Mouse (Mus musculus) bone marrow, adult 2 months (tissue): ENCODE data around the gene Zfp109. TPM values are rescaled to one million over a fixed set of nuclear protein-coding genes. Genes with fewer than 3 reads are reported as not detected.
A peak's percentile ranks its signal among the peaks of the same experiment; 100 is the strongest.

Experiments used
- H3K27ac ChIP-seq: fragments of 200-500 bp; 2 replicates; pipeline ENCODE4 v1.5.1; 2012; ENCODE audit warnings: low read depth, mild to moderate bottlenecking, control low read depth, inconsistent platforms, low read length; ENCODE audit not compliant: control insufficient read depth, poor library complexity, insufficient read depth
- H3K4me1 ChIP-seq: fragments of 200-500 bp; 2 replicates; pipeline ENCODE4 v1.6.1; 2011; ENCODE audit warnings: low read length; ENCODE audit not compliant: control insufficient read depth, insufficient read depth
- H3K4me3 ChIP-seq: fragments of 200-500 bp; replicated peaks from 2 replicates; pipeline ENCODE3; 2011; ENCODE audit warnings: mild to moderate bottlenecking, low read depth, low read length, control low read depth; ENCODE audit not compliant: control insufficient read depth
- CTCF ChIP-seq: fragments of 200-500 bp; IDR thresholded peaks from 2 replicates; pipeline ENCODE4 v1.5.1; 2011; ENCODE audit warnings: low read length, control low read depth; ENCODE audit not compliant: control insufficient read depth, insufficient read depth
- POLR2A ChIP-seq: fragments of 200-500 bp; IDR thresholded peaks from 2 replicates; pipeline ENCODE4 v1.6.1; 2011; ENCODE audit warnings: low read depth, mild to moderate bottlenecking, control low read depth, low read length, borderline replicate concordance; ENCODE audit not compliant: control insufficient read depth
- WGBS: fragments of 180-500 bp; shearing (Covaris S2); methylation state at CpG from one replicate; pipeline ENCODE4 v1.1.7; 2018; 5-methylcytosine and 5-hydroxymethylcytosine counted together
- polyA plus RNA-seq: library from polyadenylated mRNA; stranded (reverse); fragments of >200 nt; gene quantifications from 2 replicates; pipeline ENCODE4 v1.2.4, GENCODE M21; 2011; ENCODE audit warnings: low replicate concordance; ENCODE audit not compliant: missing spikeins, insufficient read depth, insufficient read length

The Zfp109 gene
- polyA plus RNA-seq, 1 experiment: 0.95 TPM

- no peak within 1 kb of the TSS for H3K27ac ChIP-seq
- H3K4me3 ChIP-seq: no peak within 1 kb of the TSS
- WGBS: 76% methylated on average over 5 of the region's 5 CpGs
- TF ChIP-seq CTCF (no peak), POLR2A (no peak)
- H3K4me1 ChIP-seq: no peaks in the 10 kb centered on the region
Measured at GRCm38 (mm10) chr7:24211343-24211742, 26.0 kb downstream of the Zfp109 start, which contains the start of gene Zfp111. Gene Zfp111, minus strand, starts transcription at chr7:24211443.

GRCm38 (mm10) chr7:24210296-24210695, 27.1 kb downstream of the Zfp109 start:
- no peak overlapping the region for H3K27ac ChIP-seq
- WGBS: 72% methylated on average over 2 of the region's 2 CpGs
- no peak overlapping the region for H3K4me3 ChIP-seq
- TF ChIP-seq POLR2A: no peak
- no peak for TF ChIP-seq CTCF
- H3K4me1 ChIP-seq: no peaks in the 10 kb centered on the region

GRCm38 (mm10) chr7:24208282-24208886, 29.0 kb downstream of the Zfp109 start:
- no peaks in the 10 kb centered on the region for H3K4me1 ChIP-seq
- TF ChIP-seq POLR2A: no peak
- no peak for TF ChIP-seq CTCF
- H3K4me3 ChIP-seq: no peak overlapping the region
- WGBS: 46% methylated on average over 7 of the region's 7 CpGs
- no peak overlapping the region for H3K27ac ChIP-seq

GRCm38 (mm10) chr7:24207488-24208261, 29.7 kb downstream of the Zfp109 start:
- TF ChIP-seq CTCF: no peak
- TF ChIP-seq POLR2A: no peak
- 13% methylated on average over 24 of the region's 24 CpGs for WGBS
- no peak overlapping the region for H3K27ac ChIP-seq

GRCm38 (mm10) chr7:24196961-24197360, 40.4 kb downstream of the Zfp109 start:
- WGBS: 86% methylated on average over 4 of the region's 4 CpGs
- Histone ChIP-seq H3K27ac (no peak overlapping the region), H3K4me1 (no peaks in the 10 kb centered on the region), H3K4me3 (no peak overlapping the region)
- TF ChIP-seq CTCF (no peak), POLR2A (no peak)

More at GRCm38 (mm10) chr7:24207488-24208261, 29.7 kb downstream of the Zfp109 start:
- Histone ChIP-seq H3K4me1 (no peaks in the 10 kb centered on the region), H3K4me3 (peak overlapping the region; percentile 60)

- Histone ChIP-seq H3K4me3 (no peak overlapping the region), H3K27ac (no peak overlapping the region), H3K4me1 (peaks cover 5% of the 10 kb centered on the region; the same call in 1 of the 2 replicates)
- no peak for TF ChIP-seq CTCF
- TF ChIP-seq POLR2A: no peak
- 83% methylated on average over 3 of the region's 3 CpGs for WGBS
Measured at GRCm38 (mm10) chr7:24193157-24193556, 44.2 kb downstream of the Zfp109 start.

- Histone ChIP-seq H3K4me1 (peaks cover 5% of the 10 kb centered on the region; the same call in 1 of the 2 replicates), H3K4me3 (no peak overlapping the region), H3K27ac (no peak overlapping the region)
- TF ChIP-seq CTCF: no peak
- 81% methylated on average over 2 of the region's 2 CpGs for whole genome bisulfite sequencing
Measured at GRCm38 (mm10) chr7:24191361-24191760, 46.0 kb downstream of the Zfp109 start.

GRCm38 (mm10) chr7:24189571-24189944, 47.8 kb downstream of the Zfp109 start:
- Histone ChIP-seq H3K4me3 (no peak overlapping the region), H3K4me1 (peaks cover 5% of the 10 kb centered on the region; the same call in 1 of the 2 replicates), H3K27ac (peak overlapping the region; percentile 39)
- no peak for TF ChIP-seq POLR2A
- TF ChIP-seq CTCF: no peak
- WGBS: 1% methylated on average over 5 of the region's 5 CpGs
